Mouse (Mus musculus): ENCODE data around the gene Abca1.

Gene Abca1

DNA sequence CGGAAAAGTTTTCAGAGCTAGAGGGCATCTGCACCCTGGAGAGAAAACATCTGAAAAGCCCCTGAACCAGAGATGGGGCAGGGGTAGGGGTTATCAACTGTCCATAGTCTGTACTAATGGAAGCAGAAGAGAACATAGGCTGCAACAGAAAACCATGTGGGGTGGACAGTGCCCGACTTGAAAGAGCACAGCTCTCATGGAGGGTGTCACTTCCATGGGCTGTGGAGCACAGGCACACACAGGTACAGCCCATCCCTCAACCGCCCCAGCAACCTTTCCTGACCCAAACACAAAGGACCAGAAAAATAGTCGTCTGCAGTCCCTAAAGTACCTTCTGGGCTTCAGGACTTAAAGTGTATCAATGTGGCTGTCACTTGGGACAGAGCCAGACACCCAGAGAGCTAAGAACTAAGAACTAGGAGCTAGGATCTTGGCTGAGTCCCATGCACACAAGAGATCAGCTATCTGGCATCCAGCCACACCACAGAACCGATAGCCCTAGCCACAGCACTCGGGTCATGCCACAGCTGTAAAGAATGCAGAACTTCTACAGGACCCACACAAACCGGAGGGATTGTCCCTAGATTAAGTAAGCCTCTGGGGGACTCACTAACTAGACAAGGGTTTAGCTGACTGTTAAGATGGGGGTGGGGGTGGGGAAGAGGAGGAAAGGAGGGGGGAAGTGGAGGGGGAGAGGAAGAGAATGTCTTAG is 38.0 kb downstream of the Abca1 start:
- no peak for DNase-seq (ENCODE audit: low read depth)

DNA sequence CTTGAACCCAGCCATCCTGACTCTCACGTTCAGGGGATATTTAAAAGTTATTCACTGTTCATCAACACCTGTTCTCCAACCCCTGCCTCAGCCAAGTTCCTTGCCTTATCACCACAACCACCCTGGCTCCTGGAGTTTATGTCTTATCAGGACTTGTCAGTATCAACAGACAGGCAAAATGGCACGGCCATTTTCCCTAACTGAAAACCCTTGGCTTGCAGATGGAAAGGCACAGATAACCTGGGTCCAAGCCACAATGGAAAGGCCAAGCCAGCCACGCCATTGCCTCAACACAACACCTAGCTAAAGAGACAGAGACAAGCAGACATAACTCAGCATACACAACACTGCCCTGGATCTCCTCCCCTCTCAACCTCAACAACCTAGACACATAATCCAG is 38.6 kb downstream of the Abca1 start:
- DNase-seq (ENCODE audit: low read depth): no peak

DNA sequence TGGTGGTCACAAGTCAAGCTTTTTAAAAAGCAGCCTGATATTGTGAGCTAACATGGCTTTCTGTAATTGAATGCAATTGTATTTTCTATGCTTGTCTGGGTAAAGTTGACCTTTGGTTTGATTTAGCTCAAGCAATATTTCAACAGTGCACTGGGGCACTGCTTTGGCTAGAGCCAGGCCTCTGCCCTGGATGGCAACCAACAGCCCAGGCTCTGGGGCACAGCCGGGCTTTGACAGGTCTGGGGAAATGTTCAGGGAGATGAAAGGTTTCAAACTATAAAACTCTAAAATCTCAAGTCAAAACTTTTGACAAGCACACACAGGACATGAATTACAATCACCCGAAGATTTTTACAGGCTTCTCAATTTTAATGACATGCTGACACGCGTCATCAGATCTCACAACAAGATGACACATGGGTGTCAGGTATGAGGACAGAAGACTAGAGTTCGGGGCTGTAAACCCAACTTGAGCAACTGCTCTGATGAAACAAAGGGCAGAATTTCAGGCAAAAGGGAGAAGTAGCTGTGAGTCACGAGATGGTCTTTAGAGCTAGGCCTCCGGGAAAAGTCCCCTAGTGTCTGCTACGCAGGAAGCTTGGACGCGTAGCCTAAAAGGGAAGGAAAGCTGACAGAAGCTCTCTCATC is 39.5 kb downstream of the Abca1 start:
- DNase-seq (ENCODE audit: low read depth): peak; percentile 13

DNA sequence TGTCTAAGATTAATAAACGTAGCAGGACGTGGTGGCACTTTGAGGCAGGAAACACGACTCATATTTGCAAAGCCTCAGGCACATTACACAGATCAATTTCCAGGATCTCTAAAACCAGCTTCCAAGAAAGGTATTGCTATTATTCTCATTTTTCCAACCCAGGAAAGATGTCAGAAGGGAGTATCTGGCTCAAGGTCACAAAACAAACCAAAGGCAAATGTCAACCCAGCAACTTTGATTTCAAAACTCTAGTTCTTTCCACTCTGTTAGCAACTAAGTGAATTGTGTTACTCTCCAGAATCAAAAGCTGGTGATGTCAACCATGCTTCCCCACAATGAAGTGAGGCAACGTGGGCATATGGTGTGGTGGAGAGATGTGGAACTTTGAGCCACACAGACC is 41.1 kb downstream of the Abca1 start:
- no peak for DNase-seq (ENCODE audit: low read depth)

DNA sequence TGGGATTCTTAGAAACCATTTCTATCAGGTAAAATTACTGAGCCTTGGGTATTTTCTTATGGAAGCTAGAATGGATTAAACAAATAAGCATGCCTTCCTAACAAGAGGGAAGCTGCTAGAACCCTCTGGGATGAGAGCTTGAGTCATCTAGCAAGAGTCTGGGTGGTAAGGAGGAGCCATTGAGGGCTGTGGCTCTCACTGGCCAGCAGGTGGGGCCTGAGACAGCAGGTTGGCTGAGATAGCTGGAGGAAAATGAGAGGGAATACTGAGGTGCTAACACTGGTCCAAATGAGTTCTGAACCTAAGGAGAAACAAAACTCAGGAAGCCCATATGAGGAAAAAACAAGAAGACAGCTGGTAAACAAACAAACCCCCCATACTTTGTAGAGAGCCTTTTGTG is 42.1 kb downstream of the Abca1 start:
- no peak for DNase-seq (ENCODE audit: low read depth)

DNA sequence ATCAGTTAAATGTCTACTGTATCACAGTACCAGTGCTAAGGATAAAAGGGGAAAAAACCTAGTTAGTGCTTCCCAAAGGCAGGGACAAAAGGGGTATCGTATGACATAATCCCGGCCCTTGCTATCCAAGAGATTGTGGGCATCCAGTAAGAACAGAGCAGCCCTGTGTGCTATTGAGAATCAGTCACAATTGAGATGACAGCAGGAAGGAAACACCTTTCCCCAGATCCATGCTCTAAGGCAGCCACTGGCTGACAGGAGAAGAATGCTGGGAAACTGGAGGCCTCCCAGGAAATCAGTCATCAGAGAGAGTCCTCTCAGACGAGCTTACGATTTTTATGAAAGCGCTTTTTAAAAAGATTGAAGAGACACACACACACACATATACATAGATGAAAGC is 42.6 kb downstream of the Abca1 start:
- no peak for DNase-seq (ENCODE audit: low read depth)

DNA sequence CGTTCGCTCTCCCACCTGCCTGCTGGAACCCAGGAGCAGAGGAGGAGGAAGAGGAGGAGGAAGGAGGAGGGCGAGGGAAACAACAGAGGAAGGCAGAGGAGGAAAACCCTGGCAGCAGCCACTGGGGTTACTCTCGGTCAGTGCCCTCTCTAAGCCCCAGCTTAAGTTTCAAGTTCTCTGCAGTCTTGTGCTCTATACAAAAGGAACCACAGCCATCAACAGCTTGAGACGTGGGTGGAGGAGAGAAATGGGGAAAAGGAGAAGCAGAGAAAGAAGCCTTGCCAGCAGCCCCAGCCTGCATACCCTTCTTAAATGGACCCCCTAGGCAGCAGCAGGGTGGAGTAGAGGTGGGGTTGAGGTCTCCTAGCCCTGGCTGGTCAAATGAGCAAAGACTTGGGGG is 43.8 kb downstream of the Abca1 start:
- no peak for DNase-seq (ENCODE audit: low read depth)

DNA sequence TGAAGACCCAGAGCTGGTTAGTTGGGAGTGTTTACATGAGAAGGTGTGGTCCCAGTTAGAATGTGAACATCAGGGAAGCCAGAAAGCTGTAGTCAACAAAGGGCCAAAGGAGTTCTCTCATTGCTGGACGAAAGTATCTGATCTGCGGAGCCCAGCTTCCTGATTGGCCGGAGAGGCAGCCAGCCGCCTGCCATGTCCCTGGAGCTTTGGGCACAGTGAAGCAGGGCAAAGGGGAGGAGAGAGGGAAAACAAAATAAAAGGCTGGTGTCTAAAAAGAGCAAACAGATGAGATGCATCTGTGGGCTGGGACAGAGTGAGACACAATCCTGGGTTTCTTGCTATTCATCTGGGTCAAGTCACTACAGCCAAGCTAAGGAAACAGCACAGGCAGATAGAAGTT is 44.3 kb downstream of the Abca1 start:
- DNase-seq (ENCODE audit: low read depth): no peak

DNA sequence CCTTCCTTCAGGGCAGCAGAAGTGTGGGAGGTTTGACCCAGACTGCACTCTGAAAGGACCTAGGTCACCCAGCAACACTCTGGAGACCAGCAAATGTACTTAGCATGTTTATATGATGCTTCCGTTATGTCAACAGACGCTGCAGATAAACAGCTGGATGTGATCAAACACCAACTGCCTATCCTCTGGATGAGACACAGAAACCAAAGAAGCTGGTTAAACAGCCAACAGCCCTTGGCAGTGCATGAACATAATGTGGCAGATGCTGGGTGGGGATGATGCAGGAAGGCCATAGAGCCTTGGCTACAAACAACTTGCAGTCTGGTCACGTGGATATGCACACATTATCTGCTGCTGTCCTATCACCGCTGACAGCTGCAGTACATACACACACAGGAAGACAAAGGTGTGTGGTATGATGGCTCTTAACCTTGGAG is 47.8 kb downstream of the Abca1 start:
- no peak for DNase-seq (ENCODE audit: low read depth)

DNA sequence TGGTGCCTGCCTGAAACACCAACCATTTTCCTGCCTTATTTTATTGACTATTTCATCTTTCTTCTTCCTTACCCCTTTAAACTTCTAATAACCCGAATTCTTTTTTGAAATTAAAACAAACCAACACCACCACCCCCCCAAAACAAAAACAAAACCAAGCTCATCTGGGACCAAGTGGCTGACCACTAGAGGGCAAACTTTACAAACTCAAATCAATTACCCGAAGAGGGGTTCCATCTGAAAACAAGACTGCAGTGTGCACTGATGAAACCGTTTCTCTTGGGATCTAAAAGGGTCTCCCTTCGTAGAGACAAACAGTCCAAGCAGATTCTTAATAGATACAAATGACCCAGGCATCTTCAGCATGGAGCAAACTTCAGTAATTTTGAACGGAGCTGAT is 49.3 kb downstream of the Abca1 start:
- DNase-seq (ENCODE audit: low read depth): peak; percentile 45

DNA sequence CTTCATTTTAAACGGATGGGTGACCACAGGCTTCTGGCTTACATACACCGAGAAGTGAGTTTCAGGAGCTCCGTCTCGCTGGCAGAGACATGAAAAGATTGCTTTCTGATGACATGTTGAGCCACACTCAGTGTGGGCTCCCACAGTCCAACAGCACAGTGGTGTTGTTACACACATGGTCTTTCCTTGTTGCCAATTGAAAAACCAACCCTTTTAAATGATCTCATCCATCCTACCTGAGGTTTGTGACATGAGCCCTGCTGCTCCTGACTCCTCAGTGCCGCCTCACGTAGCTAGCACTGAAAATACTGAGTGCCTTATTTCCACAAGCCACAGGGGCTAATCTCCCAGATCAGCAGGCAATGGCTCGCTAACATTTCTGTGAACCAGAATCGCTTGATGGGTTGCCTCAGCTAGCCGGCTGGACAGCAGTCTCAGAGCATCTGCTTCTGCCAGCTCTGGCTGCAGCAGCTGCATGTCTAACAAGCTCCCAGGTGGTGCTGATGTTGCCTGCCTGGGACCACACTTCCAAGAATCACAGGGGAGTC is 50.2 kb downstream of the Abca1 start:
- no peak for DNase-seq (ENCODE audit: low read depth)

DNA sequence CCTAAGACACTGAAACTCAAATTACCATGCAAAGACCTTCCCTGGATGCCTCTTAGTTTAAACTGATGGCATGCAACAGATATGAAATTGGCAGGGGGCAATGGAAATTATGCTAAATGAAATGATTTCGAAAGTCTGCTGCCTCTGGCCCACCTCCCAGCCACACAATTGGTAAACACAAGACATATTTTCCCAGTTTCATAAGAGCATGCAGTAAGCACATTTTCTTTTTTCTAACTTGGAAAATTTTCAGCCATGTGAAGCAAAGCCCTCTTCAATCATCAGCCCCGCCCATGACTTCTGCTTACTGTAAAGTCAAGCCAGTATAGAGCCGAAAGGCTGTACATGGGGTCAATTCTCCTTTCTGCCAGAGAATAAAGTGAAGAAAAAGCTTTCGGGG is 51.5 kb downstream of the Abca1 start:
- DNase-seq (ENCODE audit: low read depth): no peak

DNA sequence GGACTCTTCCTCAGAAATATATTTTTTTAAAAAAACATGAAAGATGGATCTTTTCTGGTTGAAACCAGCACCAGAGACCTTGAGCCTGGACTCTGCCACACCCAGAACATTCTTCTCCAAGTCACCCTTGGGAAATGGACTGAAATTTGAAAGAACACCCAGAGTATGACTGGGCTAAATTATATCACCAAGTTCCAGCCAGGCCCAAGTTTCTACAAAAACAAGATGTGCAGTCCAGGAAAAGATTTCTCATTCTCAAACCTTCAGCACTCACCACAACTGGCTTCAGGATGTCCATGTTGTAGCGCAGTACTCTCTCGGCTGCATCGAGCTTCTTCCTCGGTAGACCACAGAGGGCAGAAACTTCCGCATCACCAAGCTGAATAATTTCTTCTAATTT is 53.0 kb downstream of the Abca1 start:
- DNase-seq (ENCODE audit: low read depth): no peak

DNA sequence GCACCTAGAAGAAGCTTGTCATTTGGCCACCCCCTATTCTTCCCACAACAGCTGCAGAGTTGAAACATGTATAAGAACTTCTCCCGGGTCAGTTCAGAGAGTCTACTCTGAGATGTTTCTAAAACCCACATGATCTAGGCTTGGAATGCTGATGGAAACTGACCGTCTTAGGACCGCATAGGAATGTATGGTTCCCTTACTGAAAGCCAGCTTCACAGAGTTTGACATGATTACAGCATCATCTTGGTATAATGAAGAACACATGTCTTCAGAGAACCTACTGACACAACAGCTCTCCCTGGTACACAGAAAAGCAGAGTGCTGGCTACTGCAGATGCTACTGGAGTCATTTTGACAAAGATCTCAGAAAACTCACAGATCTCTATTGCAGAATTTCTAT is 53.6 kb downstream of the Abca1 start:
- DNase-seq (ENCODE audit: low read depth): no peak

DNA sequence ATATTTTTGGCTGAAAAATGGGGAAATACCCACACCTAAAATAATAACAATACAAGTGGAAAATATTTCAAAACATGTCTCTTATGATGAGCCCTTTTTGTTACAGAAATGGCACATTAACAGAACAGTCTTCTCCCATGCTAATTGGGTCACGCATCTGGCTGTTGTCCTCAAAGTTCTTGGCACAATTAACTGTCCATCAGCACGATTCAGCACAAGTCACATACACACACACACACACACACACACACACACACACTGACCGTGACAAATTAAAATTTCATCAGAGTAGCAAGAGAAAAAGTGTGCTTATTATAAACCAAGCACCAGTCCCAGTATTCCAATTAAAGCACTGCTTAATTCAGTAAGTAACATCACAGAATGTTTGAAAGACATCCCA is 55.1 kb downstream of the Abca1 start:
- no peak for DNase-seq (ENCODE audit: low read depth)

DNA sequence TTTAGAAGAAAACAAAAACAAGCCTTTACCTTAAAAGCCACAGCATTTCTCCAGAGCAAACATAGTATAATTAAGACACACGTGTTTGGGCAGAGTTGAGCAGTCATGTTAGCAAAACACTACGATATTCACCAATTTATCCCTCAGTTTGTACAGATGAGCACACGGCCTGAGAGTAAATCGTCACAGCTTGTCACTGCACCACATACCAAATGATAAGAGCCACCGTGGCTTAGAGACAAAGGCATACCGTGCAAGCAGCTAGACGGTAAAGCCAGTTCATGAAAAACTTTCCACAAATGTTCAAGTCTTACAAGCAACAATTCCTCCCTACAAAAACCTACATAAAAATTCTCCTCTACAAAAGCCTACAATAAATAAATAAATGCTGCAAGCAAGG is 57.2 kb downstream of the Abca1 start:
- DNase-seq (ENCODE audit: low read depth): no peak

DNA sequence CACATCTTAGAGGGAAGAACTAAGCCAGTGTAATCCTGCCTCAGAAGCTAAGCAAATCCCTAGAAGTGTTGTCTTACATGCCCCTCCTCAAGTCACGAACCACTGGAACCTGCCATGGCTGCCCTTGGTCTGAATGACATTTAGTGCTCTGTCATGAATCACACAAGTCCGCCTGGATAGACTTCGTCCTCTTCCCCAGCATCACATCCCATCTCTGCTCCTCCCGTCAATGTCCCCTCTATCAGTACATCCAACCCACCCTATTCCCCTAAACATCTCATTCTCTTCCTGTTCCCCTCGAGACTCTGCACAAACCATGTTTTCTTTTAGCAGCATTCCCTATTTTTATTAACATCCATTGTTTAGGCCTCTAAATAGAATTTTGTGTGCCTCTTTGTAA is 58.4 kb downstream of the Abca1 start:
- no peak for DNase-seq (ENCODE audit: low read depth)

DNA sequence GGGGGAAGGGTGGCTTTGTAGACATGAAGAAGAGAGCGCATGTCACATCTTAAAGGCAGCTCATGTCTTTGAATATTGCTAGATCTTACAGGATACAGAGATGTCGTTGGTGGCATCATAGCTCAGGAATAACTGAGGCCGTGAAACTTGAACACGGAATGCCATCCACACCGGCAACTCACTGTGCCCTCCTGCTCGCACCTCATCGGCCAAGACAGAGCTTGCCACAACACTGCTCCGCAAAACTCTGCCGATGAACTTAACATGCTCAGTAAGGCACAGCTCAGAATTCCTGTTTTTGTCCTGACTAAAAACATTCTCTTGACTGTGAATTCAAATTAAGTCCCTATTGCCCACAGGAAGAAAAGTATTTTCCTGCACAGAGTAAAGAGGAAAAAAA is 59.2 kb downstream of the Abca1 start:
- DNase-seq (ENCODE audit: low read depth): no peak

DNA sequence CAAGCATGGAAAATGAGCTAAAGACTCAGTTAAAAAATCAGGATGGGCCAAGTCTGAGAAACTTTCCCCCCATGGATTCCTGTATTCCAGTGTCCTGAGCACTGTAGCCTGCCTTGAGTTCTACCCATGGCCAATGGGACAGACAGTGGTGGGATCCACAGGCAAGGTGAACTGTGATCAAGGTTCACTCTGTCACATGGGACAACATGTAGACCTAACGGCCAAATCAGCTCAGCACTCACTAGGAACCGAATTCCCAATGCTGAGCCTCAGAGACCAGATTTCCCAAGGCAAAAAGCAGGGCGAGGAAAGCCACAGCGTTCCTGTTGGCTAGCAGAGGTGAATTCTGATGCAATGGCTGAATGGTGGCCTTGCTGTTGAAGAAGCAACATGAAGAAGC is 64.8 kb downstream of the Abca1 start:
- DNase-seq (ENCODE audit: low read depth): no peak

DNA sequence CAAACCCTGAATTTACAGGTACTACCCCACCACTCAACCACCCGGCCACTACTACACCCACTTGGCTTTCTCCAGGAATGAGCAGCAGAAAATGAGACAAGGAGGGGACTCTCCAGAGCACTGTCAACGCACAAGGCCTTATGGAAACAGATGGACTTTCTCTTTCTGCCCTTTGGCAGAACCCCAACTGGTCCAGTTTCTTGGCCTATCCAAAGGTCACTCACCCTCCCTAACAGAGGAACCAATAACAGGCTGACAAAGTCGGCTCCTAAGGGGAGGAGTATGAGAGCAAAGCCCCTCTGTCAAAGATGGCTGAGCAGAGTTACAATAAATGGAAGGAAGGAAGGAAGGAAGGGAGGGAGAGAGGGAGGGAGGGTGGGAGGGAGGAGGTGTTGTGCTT is 65.4 kb downstream of the Abca1 start:
- DNase-seq (ENCODE audit: low read depth): no peak

DNA sequence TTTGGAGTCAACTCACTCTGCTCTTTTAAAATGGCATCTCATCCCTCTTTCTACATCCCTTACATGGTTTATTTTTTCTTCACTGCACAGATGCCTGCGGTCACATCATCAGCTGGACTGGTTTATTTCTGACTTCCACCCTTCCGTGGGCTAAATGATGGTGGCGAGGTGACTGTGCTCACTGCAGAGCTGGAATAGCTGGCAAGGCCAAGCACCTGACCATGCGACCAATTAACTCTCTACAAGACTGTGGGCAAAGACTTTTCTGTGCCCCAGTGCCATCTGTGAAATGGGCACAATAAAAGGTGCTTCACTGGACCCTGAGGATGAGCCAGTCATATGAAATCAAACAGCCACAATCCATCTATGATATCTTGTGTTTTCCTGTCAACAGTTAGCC is 66.1 kb downstream of the Abca1 start:
- no peak for DNase-seq (ENCODE audit: low read depth)

DNA sequence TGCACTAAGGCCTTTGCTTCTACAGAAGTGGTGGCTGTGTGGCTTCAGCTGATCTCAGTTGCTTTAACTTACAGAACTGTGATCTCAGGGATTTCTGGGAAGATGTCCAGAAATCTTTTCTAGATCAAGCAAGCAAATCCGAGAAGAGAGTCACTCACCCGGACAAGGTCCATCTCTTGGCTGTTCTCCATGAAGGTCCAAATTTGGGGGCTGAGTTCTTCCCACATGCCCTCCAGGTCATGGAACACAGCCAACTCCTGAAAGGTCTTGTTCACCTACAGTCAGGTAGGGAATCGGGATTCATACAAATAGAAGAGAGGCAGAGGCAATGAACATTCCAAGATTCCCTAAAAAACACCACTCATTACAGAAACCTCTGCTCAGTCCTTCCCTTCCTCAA is 70.1 kb downstream of the Abca1 start:
- no peak for DNase-seq (ENCODE audit: low read depth)

DNA sequence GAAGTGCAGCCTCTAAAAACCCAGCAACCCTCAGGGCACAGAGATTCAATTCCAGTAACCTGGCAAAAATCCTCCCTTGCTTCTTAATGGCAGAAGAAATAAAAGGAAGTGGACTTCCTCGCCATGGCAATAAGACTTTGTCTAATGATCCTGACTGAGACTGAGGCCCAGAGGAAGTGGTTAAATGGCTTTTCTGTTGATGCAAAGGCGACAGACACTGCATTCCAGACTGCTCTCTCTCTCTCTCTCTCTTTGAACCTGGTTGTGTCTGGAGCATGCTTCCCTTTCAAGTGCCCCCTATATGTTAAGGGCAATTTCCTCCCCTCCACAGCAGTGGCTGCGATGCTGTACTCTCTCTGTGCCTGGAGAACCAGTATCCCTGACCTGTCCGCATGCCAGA is 70.7 kb downstream of the Abca1 start:
- DNase-seq (ENCODE audit: low read depth): no peak

DNA sequence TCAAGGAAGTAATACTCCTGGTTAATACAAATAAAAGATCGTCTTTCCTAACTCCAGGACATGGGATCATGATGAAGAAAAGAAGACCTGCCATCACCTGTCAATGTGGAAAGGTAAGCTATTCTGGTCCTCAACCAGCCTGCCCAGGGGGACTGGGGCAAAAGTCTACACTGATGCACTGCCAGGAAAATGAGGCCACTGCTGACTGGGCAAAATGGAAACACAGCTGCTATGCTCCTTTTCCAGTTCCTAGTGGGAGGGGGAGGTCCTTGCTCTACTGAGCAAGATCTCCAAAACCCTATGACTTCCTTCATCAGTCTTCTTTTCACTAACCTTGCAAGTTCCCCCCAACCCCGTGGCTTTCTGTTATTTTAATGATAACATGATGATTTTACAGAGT is 73.1 kb downstream of the Abca1 start:
- DNase-seq (ENCODE audit: low read depth): no peak
